In genomic region chr17:45699039-45699740, GRCm38 (mm10) we compare ENCODE assay signal across 24 mouse cellular contexts. TPM values are rescaled to one million over a fixed set of nuclear protein-coding genes. Genes with fewer than 3 reads are reported as not detected.
"Had no signal": no experiment of that assay in that cellular context is flagged by ENCODE, and none has a peak within 500 bp of the region (broad histone marks: within the 10 kb centered on the region; RNA-seq: fewer than 3 reads in every experiment).

No protein-coding gene starts in this region.

- H3K27me3 ChIP-seq: hindbrain, embryonic 15.5 days; limb, embryonic 15.5 days; liver, embryonic 15.5 days; neural tube, embryonic 15.5 days had no signal

- H3K9me3 ChIP-seq: hindbrain, embryonic 15.5 days; limb, embryonic 15.5 days; liver, embryonic 15.5 days; midbrain, embryonic 10.5 days; neural tube, embryonic 15.5 days had no signal

- H3K4me3 ChIP-seq: hindbrain, embryonic 15.5 days; left cerebral cortex, adult 2 months; limb, embryonic 15.5 days; liver, embryonic 15.5 days; midbrain, embryonic 10.5 days; myocyte; neural tube, embryonic 15.5 days had no signal

- H3K9ac ChIP-seq: hindbrain, embryonic 15.5 days; limb, embryonic 15.5 days; liver, embryonic 15.5 days; lung, embryonic 14.5 days; neural tube, embryonic 15.5 days had no signal

- H3K4me2 ChIP-seq: hindbrain, embryonic 15.5 days; limb, embryonic 15.5 days; liver, embryonic 15.5 days; lung, embryonic 14.5 days; neural tube, embryonic 15.5 days had no signal

- H3K4me1 ChIP-seq: hindbrain, embryonic 15.5 days; neural tube, embryonic 15.5 days had no signal

- H3K27ac ChIP-seq: hindbrain, embryonic 15.5 days; kidney, postnatal 0 days; left cerebral cortex, adult 2 months; limb, embryonic 15.5 days; liver, embryonic 15.5 days; neural tube, embryonic 15.5 days had no signal

- DNase-seq: kidney, adult 2 months; kidney, postnatal 36 days; lung, postnatal 4 days; midbrain, embryonic 14.5 days; right cerebral cortex, adult 18-20 months; right cerebral cortex, postnatal 25 days; spleen, adult 18-20 months; thymus, postnatal 4 days had no signal

RNA-seq across cellular contexts. Expression of gene 1600014C23Rik, which starts 34.5 kb away (rescaled TPM):
- total RNA-seq: layer of hippocampus, adult 8-10 months; layer of hippocampus, postnatal 14 days; left cerebral cortex, adult 2 months; megakaryocyte, adult 5-6 weeks had no signal
- polyA plus RNA-seq: kidney, adult 2 months; limb, embryonic 11.5 days; limb, embryonic 15.5 days; liver, embryonic 15.5 days; lung, embryonic 14.5 days; midbrain, embryonic 14.5 days; neural tube, embryonic 11.5 days; neural tube, embryonic 15.5 days; thymus, postnatal 0 days had no signal

RNA-seq across cellular contexts. Expression of gene Capn11, which starts 40.1 kb away (rescaled TPM):
- polyA plus RNA-seq: kidney, postnatal 0 days; lung, embryonic 14.5 days; stomach, embryonic 14.5 days; thymus, postnatal 0 days had no signal
